Mouse (Mus musculus): Measurements from ENCODE around the gene Tbc1d14. TPM values are rescaled to one million over a fixed set of nuclear protein-coding genes. Genes with fewer than 3 reads are reported as not detected.

The Tbc1d14 gene
- polyA plus RNA-seq, 1 experiment from 2014 or later = 54.8 TPM

DNA sequence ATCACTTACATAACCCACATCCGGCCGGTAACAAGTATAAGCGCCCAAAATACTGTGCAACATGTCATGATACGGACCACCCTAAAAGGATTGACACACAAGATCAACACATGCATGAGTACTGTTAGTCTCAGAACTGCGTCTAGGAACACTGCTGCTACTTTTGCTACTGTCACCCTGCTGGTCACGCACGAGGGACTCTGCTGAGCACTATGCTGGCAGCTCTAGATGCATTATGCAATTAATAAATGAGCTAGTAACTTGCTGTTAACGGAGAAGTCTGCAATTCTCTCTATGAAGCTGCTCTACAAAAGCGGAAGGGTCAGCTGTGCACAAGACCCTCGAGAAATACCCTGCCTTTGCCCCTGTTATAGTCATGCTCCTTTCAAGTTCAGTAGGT, 84.7 kb downstream of the Tbc1d14 start:
- Histone ChIP-seq H3K27ac (ENCODE audit: low read length) (peak overlapping the region; percentile 40; the same call in 1 of the 2 replicates), H3K4me3 (ENCODE audit: low read length) (no peak overlapping the region), H3K4me2 (replicated peaks; ENCODE audit: low read depth, low read length) (no peak overlapping the region), H3K36me3 (ENCODE audit: insufficient read depth, low read length) (peaks cover 51% of the 10 kb centered on the region), H3K9ac (replicated peaks; ENCODE audit: low read length) (no peak overlapping the region), H3K4me1 (ENCODE audit: insufficient read depth, low read length) (no peaks in the 10 kb centered on the region), H3K27me3 (ENCODE audit: insufficient read depth, low read length) (no peaks in the 10 kb centered on the region), H3K9me3 (ENCODE audit: low read length) (no peaks in the 10 kb centered on the region)
- WGBS = 92% methylated on average over 10 of the region's 10 CpGs
- ATAC-seq (ENCODE audit: low FRiP score, low TSS enrichment) = peak; percentile 61; the same call in 1 of the 2 replicates

DNA sequence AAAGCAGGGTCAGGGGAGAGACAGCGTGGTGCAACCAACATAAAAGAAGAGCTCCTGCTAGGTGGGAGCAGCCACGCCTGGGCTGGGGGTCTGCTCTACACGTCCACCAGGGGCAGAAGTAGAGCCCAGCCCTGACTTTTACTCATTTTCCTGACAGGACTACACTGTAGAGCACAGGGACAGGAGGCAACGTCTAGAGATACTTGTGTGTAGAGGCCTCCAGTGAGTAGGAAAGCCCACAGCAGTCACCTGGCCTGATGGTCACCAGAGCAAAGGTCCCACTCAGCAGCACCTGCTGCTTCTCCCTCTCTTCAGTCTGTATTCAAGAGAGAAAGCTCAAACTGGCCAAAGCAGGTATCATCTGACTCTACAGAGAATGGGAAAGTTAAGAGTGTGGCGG, 87.4 kb downstream of the Tbc1d14 start:
- WGBS = 76% methylated on average over 5 of the region's 5 CpGs
- Histone ChIP-seq H3K9me3 (ENCODE audit: low read length) (no peaks in the 10 kb centered on the region), H3K36me3 (ENCODE audit: insufficient read depth, low read length) (peaks cover 53% of the 10 kb centered on the region), H3K4me3 (ENCODE audit: low read length) (no peak overlapping the region), H3K27me3 (ENCODE audit: insufficient read depth, low read length) (no peaks in the 10 kb centered on the region), H3K27ac (ENCODE audit: low read length) (no peak overlapping the region), H3K4me1 (ENCODE audit: insufficient read depth, low read length) (no peaks in the 10 kb centered on the region), H3K9ac (replicated peaks; ENCODE audit: low read length) (no peak overlapping the region), H3K4me2 (replicated peaks; ENCODE audit: low read depth, low read length) (no peak overlapping the region)
- ATAC-seq (ENCODE audit: low FRiP score, low TSS enrichment) = no peak

DNA sequence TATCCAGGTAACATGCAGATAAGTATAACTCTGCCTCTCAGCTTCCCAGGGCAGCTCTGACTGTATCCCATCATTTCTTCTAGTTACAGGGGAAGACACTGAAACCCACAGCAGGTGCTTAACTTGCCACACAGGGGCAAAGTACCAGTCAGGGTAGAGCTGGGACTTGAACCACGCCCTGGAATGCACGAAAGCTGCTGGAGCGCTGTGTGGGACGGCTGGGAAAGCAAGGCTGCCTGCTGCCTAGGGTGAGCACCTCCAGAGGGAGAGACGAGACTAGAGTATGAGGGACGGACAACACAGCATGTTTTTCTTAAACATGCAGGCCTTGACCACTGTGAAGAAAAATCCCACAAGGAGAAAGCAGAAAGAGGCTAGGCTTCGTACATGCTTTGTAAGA, 87.8 kb downstream of the Tbc1d14 start:
- Histone ChIP-seq H3K27me3 (ENCODE audit: insufficient read depth, low read length) (no peaks in the 10 kb centered on the region), H3K4me1 (ENCODE audit: insufficient read depth, low read length) (no peaks in the 10 kb centered on the region), H3K9me3 (ENCODE audit: low read length) (no peaks in the 10 kb centered on the region), H3K9ac (replicated peaks; ENCODE audit: low read length) (no peak overlapping the region), H3K36me3 (ENCODE audit: insufficient read depth, low read length) (peaks cover 50% of the 10 kb centered on the region), H3K4me2 (replicated peaks; ENCODE audit: low read depth, low read length) (no peak overlapping the region), H3K4me3 (ENCODE audit: low read length) (no peak overlapping the region), H3K27ac (ENCODE audit: low read length) (no peak overlapping the region)
- ATAC-seq (ENCODE audit: low FRiP score, low TSS enrichment) = no peak
- WGBS = 88% methylated on average over 7 of the region's 7 CpGs

DNA sequence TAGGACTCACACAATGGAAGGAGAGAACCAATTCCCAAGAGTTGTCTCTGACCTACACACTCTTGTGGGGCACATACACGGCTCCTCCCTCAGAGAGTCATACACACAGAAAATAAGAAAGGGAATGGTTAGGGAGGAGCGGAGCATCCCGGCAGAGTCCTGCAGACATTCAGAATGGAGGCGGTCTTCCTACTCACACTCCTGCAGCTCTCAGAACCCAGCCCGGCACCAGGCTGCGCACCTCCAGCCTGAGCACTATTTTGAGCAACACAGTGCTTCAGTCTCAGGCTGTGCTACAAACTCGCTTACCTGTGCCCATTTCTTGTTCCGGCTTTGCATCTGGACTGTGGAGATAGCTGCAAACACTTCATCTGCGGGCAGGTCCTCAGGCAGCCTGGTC, 98.4 kb downstream of the Tbc1d14 start:
- peaks cover 6% of the 10 kb centered on the region for H3K4me1 ChIP-seq (ENCODE audit: insufficient read depth, low read length)
- H3K36me3 ChIP-seq (ENCODE audit: insufficient read depth, low read length) = peaks cover 44% of the 10 kb centered on the region
- H3K27ac ChIP-seq (ENCODE audit: low read length) = no peak overlapping the region
- no peaks in the 10 kb centered on the region for H3K9me3 ChIP-seq (ENCODE audit: low read length)
- 95% methylated on average over 9 of the region's 9 CpGs for WGBS
- H3K27me3 ChIP-seq (ENCODE audit: insufficient read depth, low read length) = no peaks in the 10 kb centered on the region
- no peak overlapping the region for H3K4me2 ChIP-seq (replicated peaks; ENCODE audit: low read depth, low read length)
- H3K9ac ChIP-seq (replicated peaks; ENCODE audit: low read length) = no peak overlapping the region
- no peak overlapping the region for H3K4me3 ChIP-seq (ENCODE audit: low read length)
- no peak for ATAC-seq (ENCODE audit: low FRiP score, low TSS enrichment)

DNA sequence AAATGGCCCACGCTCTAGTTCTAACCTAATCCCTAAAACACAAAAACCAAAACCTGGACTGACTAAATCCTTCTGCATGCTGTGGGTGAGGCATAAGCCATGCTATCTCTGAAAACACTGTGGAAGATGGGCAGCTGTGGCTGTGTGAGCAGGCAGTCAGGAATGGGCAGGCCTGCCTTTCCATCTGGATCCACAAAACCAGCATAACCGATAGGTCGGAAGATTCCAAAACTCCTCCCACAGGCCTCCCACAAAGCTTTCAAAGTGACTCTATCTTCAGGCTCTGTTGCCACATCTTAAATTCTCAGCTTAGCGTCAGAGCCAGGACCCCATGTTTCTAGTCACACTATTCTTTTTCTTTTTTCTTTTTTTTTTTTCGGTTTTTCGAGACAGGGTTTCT, 99.2 kb downstream of the Tbc1d14 start:
- WGBS = 86% methylated on average over 6 of the region's 6 CpGs

DNA sequence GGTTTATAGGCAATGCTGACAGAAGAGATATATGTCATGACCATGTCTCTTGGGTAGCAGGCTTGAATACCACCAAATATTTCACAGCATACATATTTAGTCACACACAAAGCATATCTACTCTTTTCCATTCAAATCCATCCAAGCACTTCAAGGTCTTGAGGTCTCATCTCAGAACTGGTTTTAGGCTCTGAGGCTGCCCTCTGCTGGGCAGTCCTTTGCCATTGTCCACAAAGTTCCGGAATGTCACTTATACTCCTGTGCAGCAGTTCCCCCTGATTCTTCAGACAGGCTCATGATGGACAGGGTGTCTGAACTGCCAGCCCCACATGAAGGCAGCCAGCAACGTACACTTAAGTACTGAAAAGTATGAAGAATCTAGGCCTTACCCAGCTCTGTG, 103.9 kb downstream of the Tbc1d14 start:
- H3K36me3 ChIP-seq (ENCODE audit: insufficient read depth, low read length) = peaks cover 21% of the 10 kb centered on the region
- no peak overlapping the region for H3K27ac ChIP-seq (ENCODE audit: low read length)
- no peak for ATAC-seq (ENCODE audit: low FRiP score, low TSS enrichment)
- H3K9me3 ChIP-seq (ENCODE audit: low read length) = no peaks in the 10 kb centered on the region
- no peak overlapping the region for H3K9ac ChIP-seq (replicated peaks; ENCODE audit: low read length)
- peaks cover 16% of the 10 kb centered on the region for H3K4me1 ChIP-seq (ENCODE audit: insufficient read depth, low read length)
- H3K4me3 ChIP-seq (ENCODE audit: low read length) = no peak overlapping the region
- WGBS = 54% methylated on average over 2 of the region's 2 CpGs
- no peak overlapping the region for H3K4me2 ChIP-seq (replicated peaks; ENCODE audit: low read depth, low read length)
- peaks cover 10% of the 10 kb centered on the region; the same call in 1 of the 2 replicates for H3K27me3 ChIP-seq (ENCODE audit: insufficient read depth, low read length)

More for the DNA sequence above, 99.2 kb downstream of the Tbc1d14 start:
- Histone ChIP-seq H3K4me3 (ENCODE audit: low read length) (no peak overlapping the region), H3K4me1 (ENCODE audit: insufficient read depth, low read length) (peaks cover 9% of the 10 kb centered on the region), H3K4me2 (replicated peaks; ENCODE audit: low read depth, low read length) (no peak overlapping the region), H3K36me3 (ENCODE audit: insufficient read depth, low read length) (peaks cover 43% of the 10 kb centered on the region), H3K9ac (replicated peaks; ENCODE audit: low read length) (no peak overlapping the region), H3K27ac (ENCODE audit: low read length) (no peak overlapping the region), H3K27me3 (ENCODE audit: insufficient read depth, low read length) (no peaks in the 10 kb centered on the region), H3K9me3 (ENCODE audit: low read length) (no peaks in the 10 kb centered on the region)
- no peak for ATAC-seq (ENCODE audit: low FRiP score, low TSS enrichment)

DNA sequence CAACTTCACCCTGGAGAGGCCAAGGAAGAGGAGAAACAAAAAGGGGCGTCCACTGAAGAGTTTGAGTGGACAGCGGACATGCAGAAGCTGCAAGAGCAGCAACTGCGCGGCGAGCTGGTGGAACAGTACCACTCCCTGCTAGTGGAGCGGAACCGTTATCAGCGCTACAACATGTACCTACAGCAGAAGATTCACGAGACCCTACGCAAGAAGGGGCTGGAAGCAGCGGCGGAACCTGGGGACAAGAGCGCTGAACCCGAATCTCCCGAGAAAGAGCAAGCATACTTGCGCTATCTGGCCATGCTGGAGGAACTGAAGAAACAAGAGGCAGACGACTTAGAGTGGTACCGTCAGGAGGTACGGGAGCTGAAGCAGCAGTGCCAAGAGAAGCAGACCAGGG, 107.8 kb downstream of the Tbc1d14 start:
- Histone ChIP-seq H3K36me3 (ENCODE audit: insufficient read depth, low read length) (no peaks in the 10 kb centered on the region), H3K4me3 (ENCODE audit: low read length) (peak overlapping the region; percentile 49), H3K9me3 (ENCODE audit: low read length) (no peaks in the 10 kb centered on the region), H3K4me1 (ENCODE audit: insufficient read depth, low read length) (peaks cover 30% of the 10 kb centered on the region), H3K4me2 (replicated peaks; ENCODE audit: low read depth, low read length) (peak overlapping the region; percentile 97), H3K27me3 (ENCODE audit: insufficient read depth, low read length) (peaks cover 10% of the 10 kb centered on the region; the same call in 1 of the 2 replicates), H3K27ac (ENCODE audit: low read length) (no peak overlapping the region), H3K9ac (replicated peaks; ENCODE audit: low read length) (peak overlapping the region; percentile 58; the same call in 1 of the 2 replicates)
- 28% methylated on average over 19 of the region's 19 CpGs for WGBS
- ATAC-seq (ENCODE audit: low FRiP score, low TSS enrichment) = no peak

DNA sequence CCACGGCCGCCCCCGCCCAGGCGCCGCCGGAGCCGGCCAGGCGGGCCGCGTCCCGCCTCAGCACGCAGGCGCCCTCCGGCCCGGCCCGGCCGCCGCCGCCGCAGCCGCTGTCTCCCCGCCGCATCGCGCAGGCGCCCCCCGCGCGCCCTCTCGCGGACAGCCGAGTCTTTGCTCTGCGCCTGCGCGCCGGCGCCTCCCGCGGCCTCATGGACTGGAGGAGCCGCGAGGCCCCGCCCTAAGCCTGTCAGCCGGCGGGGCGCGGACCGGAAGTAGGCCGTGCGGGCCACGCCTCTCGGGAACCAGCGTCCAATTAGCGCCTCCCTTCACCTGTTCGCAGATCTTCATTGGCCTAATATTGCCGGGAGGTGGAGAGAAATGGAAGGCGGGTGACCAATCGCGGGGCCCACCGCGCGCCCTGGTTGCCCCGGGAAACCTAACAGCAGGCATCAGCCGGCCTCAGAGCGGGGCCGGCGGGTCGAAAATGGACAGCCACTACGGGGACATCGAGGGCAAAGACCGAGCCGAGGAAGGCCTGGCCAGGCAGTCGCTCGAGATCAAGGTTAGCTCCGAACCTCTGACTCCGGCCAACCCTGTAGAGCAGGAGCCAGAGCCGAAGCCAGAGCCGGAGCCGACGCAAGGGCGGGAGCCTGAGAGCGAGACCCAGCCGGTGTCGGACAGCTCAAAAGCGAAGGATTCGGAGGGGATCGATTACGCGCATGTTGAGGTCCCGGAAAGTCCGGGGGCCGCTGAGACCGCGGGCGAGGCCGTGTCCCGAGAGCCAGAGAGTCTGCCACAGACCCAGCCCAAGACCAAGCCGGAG, 108.7 kb downstream of the Tbc1d14 start, which contains the start of the genes Tada2b and Ccdc96:
TSS of gene Tada2b (minus strand) at position 115 of the 820 bp plus-strand sequence.
TSS of gene Ccdc96 (plus strand) at position 418 of the 820 bp plus-strand sequence.
- H3K27me3 ChIP-seq (ENCODE audit: insufficient read depth, low read length) = peaks cover 10% of the 10 kb centered on the region; the same call in 1 of the 2 replicates
- peak within 1 kb of the TSS; percentile 89 for H3K4me3 ChIP-seq (ENCODE audit: low read length)
- H3K9me3 ChIP-seq (ENCODE audit: low read length) = no peaks in the 10 kb centered on the region
- no peaks in the 10 kb centered on the region for H3K36me3 ChIP-seq (ENCODE audit: insufficient read depth, low read length)
- peak within 1 kb of the TSS; percentile 93 for H3K9ac ChIP-seq (replicated peaks; ENCODE audit: low read length)
- H3K4me2 ChIP-seq (replicated peaks; ENCODE audit: low read depth, low read length) = peak within 1 kb of the TSS; percentile 97
- peak; percentile 98 for ATAC-seq (ENCODE audit: low FRiP score, low TSS enrichment)
- under 1% methylated on average over 83 of the region's 97 CpGs for WGBS
- H3K4me1 ChIP-seq (ENCODE audit: insufficient read depth, low read length) = peaks cover 25% of the 10 kb centered on the region
- H3K27ac ChIP-seq (ENCODE audit: low read length) = peak within 1 kb of the TSS; percentile 68

DNA sequence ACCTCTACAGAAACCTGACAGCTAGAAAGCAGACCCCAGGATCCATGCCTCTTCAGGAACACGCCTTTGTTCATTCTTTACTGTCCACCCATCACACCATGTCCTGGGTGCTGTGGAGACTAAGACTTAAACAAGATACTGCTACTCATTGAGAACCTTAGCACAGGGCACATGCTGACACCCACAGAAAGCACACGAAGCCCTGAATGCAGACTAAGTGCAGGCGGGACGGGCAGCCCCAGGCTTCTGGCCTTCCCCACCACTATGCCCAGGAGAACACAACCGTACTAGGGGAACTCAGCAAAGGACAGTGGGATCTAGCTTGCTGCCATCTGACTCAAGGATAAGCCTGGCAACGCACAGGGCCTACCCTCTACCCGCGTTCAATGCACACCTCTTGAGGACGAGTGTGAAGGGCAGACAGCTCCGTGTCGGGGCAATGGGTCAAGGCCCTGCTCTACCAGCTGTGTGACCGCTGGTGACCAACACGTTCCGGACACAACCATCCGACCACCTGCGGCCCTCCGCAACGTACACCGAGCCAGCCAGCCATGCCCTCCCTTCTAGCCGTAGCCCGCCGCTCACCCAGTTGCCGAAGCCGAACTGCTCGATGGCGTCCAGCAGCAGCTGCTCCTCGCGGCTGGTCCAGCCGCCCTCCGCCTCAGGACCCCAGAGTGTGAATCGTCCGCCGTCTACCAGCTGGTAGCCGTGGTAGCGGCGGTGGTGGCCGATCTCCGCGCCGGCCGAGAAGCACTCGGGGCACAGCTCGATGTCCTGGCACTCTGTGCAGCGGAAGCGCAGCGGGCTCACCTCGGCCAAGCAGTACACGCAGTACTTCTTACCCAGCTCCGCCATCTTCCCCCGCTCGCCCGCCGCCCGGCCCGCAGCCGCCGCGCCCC, 109.6 kb downstream of the Tbc1d14 start:
- Histone ChIP-seq H3K9me3 (ENCODE audit: low read length) (no peaks in the 10 kb centered on the region), H3K9ac (replicated peaks; ENCODE audit: low read length) (peak overlapping the region; percentile 93), H3K27ac (ENCODE audit: low read length) (peak overlapping the region; percentile 68), H3K36me3 (ENCODE audit: insufficient read depth, low read length) (no peaks in the 10 kb centered on the region), H3K27me3 (ENCODE audit: insufficient read depth, low read length) (peaks cover 10% of the 10 kb centered on the region; the same call in 1 of the 2 replicates), H3K4me2 (replicated peaks; ENCODE audit: low read depth, low read length) (peak overlapping the region; percentile 80), H3K4me1 (ENCODE audit: insufficient read depth, low read length) (peaks cover 25% of the 10 kb centered on the region), H3K4me3 (ENCODE audit: low read length) (peak overlapping the region; percentile 89)
- 2% methylated on average over 52 of the region's 58 CpGs for WGBS
- peak; percentile 41 for ATAC-seq (ENCODE audit: low FRiP score, low TSS enrichment)
